Mouse (Mus musculus) C2C12 (cell line): ENCODE measurements around the gene Fbxo39. TPM values are rescaled to one million over a fixed set of nuclear protein-coding genes. Genes with fewer than 3 reads are reported as not detected.

Source experiments
- H3K27me3 ChIP-seq: one replicate; pipeline ENCODE4 v1.6.1; 2011; ENCODE audit not compliant: control insufficient read depth, insufficient read depth, insufficient read length
- H3K36me3 ChIP-seq: one replicate; pipeline ENCODE4 v1.6.1; 2011; ENCODE audit not compliant: control insufficient read depth, insufficient read depth
- H3K4me3 ChIP-seq: one replicate; pipeline ENCODE4 v1.5.1; 2011; ENCODE audit warnings: mild to moderate bottlenecking, control low read depth; ENCODE audit not compliant: poor library complexity, insufficient read depth, severe bottlenecking
- H3K79me2 ChIP-seq: one replicate; pipeline ENCODE4 v1.6.1; 2011; ENCODE audit not compliant: control insufficient read depth, insufficient read depth
- H3K79me3 ChIP-seq: one replicate; pipeline ENCODE4 v1.6.1; 2011; ENCODE audit warnings: low read depth, control low read depth
- H3ac ChIP-seq: one replicate; pipeline ENCODE3; 2011; ENCODE audit warnings: low read depth; ENCODE audit not compliant: control insufficient read depth, insufficient read length
- CEBPB ChIP-seq: IDR thresholded peaks from one replicate; pipeline ENCODE4 v1.6.1; 2011; ENCODE audit warnings: low read depth, mild to moderate bottlenecking, control low read depth, moderate library complexity
- CTCF ChIP-seq: IDR thresholded peaks from one replicate; pipeline ENCODE4 v1.5.1; 2011; ENCODE audit not compliant: control insufficient read depth, insufficient read depth, insufficient read length
- FOSL1 ChIP-seq: IDR thresholded peaks from one replicate; pipeline ENCODE4 v1.8.0; 2011; ENCODE audit warnings: mild to moderate bottlenecking, low read length; ENCODE audit not compliant: poor library complexity, insufficient read depth, severe bottlenecking
- MAX ChIP-seq: IDR thresholded peaks from one replicate; pipeline ENCODE4 v1.6.1; 2011; ENCODE audit warnings: mild to moderate bottlenecking, control low read depth
- MYOD1 ChIP-seq: IDR thresholded peaks from one replicate; pipeline ENCODE4 v1.6.1; 2011; ENCODE audit warnings: low read depth; ENCODE audit not compliant: control insufficient read depth, insufficient read length
- MYOG ChIP-seq: IDR thresholded peaks from one replicate; pipeline ENCODE4 v1.6.1; 2011; ENCODE audit not compliant: control insufficient read depth, insufficient read length; ENCODE audit errors: extremely low read depth
- USF1 ChIP-seq: IDR thresholded peaks from one replicate; pipeline ENCODE4 v1.6.1; 2011; ENCODE audit warnings: low read depth, mild to moderate bottlenecking, control low read depth, moderate library complexity
- polyA plus RNA-seq: library from polyadenylated mRNA; unstranded; fragments of >200 nt; fragmentation: generic; extraction: Trizol; gene quantifications from one replicate; pipeline ENCODE4 v1.2.1, GENCODE M21; 2012; ENCODE audit warnings: missing spikeins

The Fbxo39 gene
- polyA plus RNA-seq, 1 experiment: not detected

- Histone ChIP-seq H3K36me3 (no peaks in the 10 kb centered on the region), H3K27me3 (peaks cover 42% of the 10 kb centered on the region), H3K79me2 (no peaks in the 10 kb centered on the region), H3K79me3 (no peaks in the 10 kb centered on the region), H3ac (no peak overlapping the region), H3K4me3 (no peak overlapping the region)
- TF ChIP-seq FOSL1 (no peak), MAX (no peak), CEBPB (no peak), CTCF (no peak), USF1 (no peak), MYOG (no peak), MYOD1 (no peak)
Measured at GRCm38 (mm10) chr11:72363523-72364240, 49.4 kb downstream of the Fbxo39 start.

DNA sequence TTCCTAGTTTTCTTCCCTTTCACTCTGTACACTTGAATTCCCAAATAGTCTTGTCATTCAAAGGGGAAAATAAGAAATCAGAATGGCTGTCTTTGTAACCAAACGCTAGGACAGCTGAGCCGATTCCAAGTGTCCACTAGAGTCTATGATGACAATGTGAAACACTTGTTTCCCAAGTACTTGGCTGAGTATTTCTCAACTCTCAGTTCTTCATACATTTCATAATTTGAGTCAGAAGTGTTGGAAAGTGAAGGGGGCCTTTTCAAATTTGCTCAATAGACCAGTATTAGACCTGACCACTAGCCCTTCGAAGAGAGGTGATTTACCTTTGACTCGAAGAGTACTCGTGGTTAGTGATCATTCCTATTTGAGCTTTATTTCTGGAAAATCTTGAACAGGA is 50.3 kb downstream of the Fbxo39 start:
- peaks cover 40% of the 10 kb centered on the region for H3K27me3 ChIP-seq

DNA sequence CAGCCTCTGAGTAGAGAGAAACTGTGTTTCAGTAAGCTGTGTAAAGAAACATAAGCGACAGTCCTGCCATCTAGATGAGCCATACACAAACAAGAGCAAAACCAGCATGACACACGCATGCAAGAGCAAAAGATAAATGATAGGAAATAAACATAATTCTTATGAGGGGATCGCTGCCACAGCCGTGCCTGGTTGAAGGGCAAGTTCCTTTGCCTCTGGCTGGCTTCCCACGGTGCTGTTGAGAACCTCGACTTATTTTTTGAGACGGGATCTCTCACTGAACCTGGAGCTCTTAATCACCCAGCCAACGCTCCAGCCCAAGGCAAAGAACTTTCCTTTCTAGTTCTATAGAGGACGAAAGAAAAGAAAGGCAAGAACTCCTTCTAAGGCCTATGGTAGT is 51.9 kb downstream of the Fbxo39 start:
- Histone ChIP-seq H3K79me3 (no peaks in the 10 kb centered on the region), H3K79me2 (no peaks in the 10 kb centered on the region), H3K4me3 (no peak overlapping the region), H3ac (no peak overlapping the region), H3K27me3 (peaks cover 43% of the 10 kb centered on the region), H3K36me3 (no peaks in the 10 kb centered on the region)
- TF ChIP-seq CEBPB (no peak), USF1 (no peak), MAX (no peak), FOSL1 (no peak), MYOG (no peak), MYOD1 (no peak), CTCF (no peak)

More for the DNA sequence above, 50.3 kb downstream of the Fbxo39 start:
- no peaks in the 10 kb centered on the region for H3K36me3 ChIP-seq
- no peak overlapping the region for H3K4me3 ChIP-seq
- H3ac ChIP-seq: no peak overlapping the region
- H3K79me3 ChIP-seq: no peaks in the 10 kb centered on the region
- H3K79me2 ChIP-seq: no peaks in the 10 kb centered on the region
- no peak for TF ChIP-seq MYOD1
- TF ChIP-seq CEBPB: no peak

DNA sequence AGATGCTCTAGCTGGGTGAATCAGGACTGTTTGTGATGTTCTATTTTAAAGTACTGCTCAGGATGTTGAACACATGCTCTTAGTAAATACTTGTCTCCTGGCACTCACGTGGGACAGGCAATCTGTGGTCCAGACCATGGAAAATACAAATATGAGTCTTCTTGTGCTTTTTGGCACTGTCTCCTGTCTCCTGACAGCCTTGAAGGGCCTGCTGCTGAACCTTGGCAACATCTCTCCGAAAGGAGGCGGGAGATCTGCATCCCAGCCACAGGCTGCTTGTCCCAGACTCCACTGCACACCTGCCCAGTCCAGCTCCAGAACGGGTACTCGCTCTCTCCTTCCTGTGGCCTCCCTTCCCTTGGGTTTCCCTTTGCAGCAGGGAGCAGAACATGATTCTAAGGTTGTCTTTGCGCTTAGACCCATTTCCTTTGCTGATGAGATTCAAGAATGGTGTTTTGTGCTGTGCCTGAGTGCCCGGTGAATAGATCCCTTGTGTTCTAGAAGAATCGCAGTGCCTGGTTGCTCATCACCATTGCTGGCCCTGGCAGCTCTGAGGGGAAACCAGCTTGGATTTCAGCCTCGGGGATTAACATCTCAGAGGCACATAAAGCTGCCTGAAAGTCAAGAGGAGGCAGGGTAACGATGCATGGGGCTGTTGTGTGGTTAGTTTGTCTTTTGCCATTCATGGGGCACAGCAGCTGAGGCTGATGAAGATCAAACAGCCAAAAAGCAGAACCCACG is 53.9 kb downstream of the Fbxo39 start:
- H3ac ChIP-seq: no peak overlapping the region
- TF ChIP-seq MYOG (no peak), CTCF (no peak), FOSL1 (no peak), USF1 (no peak), MAX (no peak), MYOD1 (no peak), CEBPB (no peak)
- no peaks in the 10 kb centered on the region for H3K79me2 ChIP-seq
- H3K27me3 ChIP-seq: peaks cover 38% of the 10 kb centered on the region
- no peaks in the 10 kb centered on the region for H3K79me3 ChIP-seq
- H3K36me3 ChIP-seq: no peaks in the 10 kb centered on the region
- no peak overlapping the region for H3K4me3 ChIP-seq

Other genes starting within 250 kb of the Fbxo39 start
- gene Pitpnm3, start 178.7 kb upstream of the Fbxo39 start, polyA plus RNA-seq: 0.02 TPM
- gene Gm43951, start 107.6 kb upstream of the Fbxo39 start, polyA plus RNA-seq: 0.25 TPM
- 3.4 TPM for gene 4933427D14Rik, start 107.0 kb upstream of the Fbxo39 start, polyA plus RNA-seq
- 120 TPM for gene Txndc17, start 106.9 kb upstream of the Fbxo39 start, polyA plus RNA-seq
- gene Med31, start 98.9 kb upstream of the Fbxo39 start, polyA plus RNA-seq: 17.8 TPM
- 0.16 TPM for gene Slc13a5, start 47.2 kb upstream of the Fbxo39 start, polyA plus RNA-seq
- gene Xaf1, start 12.8 kb upstream of the Fbxo39 start, polyA plus RNA-seq: 1.2 TPM
- gene Tekt1, start 48.0 kb downstream of the Fbxo39 start, polyA plus RNA-seq: not detected
- gene Smtnl2, start 97.3 kb downstream of the Fbxo39 start, polyA plus RNA-seq: 0.04 TPM
- not detected for gene Ggt6, start 121.1 kb downstream of the Fbxo39 start, polyA plus RNA-seq
- gene Mybbp1a, start 126.9 kb downstream of the Fbxo39 start, polyA plus RNA-seq: 230 TPM
- gene Spns2, start 175.5 kb downstream of the Fbxo39 start, polyA plus RNA-seq: 0.37 TPM
- not detected for gene Spns3, start 236.1 kb downstream of the Fbxo39 start, polyA plus RNA-seq